In the genomic region with DNA sequence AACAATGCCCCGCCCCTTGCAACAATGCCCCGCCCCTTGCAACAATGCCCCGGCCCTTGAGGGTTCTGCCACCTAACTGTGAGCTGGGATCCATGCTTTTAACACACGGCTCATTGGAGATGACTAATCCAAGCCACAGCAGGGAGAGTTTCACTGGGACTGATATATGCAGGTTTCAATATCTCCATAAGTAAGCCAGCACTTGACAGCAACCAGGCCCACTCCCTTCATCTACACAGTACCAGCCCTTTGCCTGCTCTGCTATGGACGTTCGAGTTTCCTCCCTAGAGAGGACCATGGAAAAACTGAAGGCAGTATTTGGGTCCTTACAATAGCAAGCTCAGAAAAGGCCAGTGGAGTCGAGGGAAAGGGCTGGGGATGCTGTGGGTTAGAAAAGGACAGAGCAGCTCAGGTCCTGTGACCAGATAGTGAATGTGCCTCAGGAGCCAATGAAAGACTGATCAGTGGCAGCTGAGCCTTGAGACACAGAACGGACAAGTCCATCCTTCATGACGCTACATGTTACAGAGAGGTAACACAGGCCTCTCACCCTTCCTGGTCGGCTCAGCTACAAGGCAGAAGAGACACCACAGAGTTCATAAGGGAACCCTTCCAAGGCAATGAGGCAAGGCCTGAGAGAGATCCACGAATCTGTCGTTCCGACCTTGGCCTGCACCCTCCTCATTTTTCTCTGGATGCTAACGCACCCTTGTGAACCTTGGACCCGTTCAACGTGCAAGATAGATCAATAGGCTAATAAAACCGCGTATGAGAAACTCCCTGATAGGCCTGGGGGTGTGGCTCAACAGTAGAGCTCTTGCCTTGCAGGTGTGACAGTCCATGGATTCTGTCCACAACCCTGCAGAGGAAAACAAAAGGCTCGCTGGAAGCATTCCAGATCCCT, we compare ENCODE assay signal across 14 mouse cellular contexts.
A peak's percentile ranks its signal among the peaks of the same experiment; 100 is the strongest.
DNase-seq lines count a peak whose midpoint lies in the region; ATAC-seq lines count a peak whose summit lies in the region.
"Had no signal": no experiment of that assay in that cellular context is flagged by ENCODE, and none has a peak within 500 bp of the region (broad histone marks: within the 10 kb centered on the region; RNA-seq: fewer than 3 reads in every experiment).

No protein-coding gene starts in this region.

- H3K4me3 ChIP-seq in hindbrain, embryonic 16.5 days (ENCODE audit: low read length) = no peak overlapping the region
- H3K4me3 ChIP-seq in hindbrain, embryonic 12.5 days = no peak overlapping the region
- H3K4me3 ChIP-seq: left cerebral cortex, adult 2 months; limb, embryonic 15.5 days had no signal

- H3K9ac ChIP-seq in hindbrain, embryonic 16.5 days (ENCODE audit: low read depth, low read length) = no peak overlapping the region
- no peak overlapping the region for H3K9ac ChIP-seq in hindbrain, embryonic 12.5 days
- H3K9ac ChIP-seq: limb, embryonic 15.5 days had no signal

- WGBS in hindbrain, embryonic 16.5 days = 55% methylated on average over 19 of the region's 19 CpGs
- 61% methylated on average over 19 of the region's 19 CpGs for WGBS in hindbrain, embryonic 12.5 days
- WGBS in large intestine, adult 2 months = 30% methylated on average over 19 of the region's 19 CpGs

- H3K4me1 ChIP-seq in hindbrain, embryonic 16.5 days (ENCODE audit: control insufficient read depth, insufficient read depth, low read depth, low read length) = no peaks in the 10 kb centered on the region
- H3K4me1 ChIP-seq in hindbrain, embryonic 12.5 days = peaks cover 5% of the 10 kb centered on the region; the same call in 1 of the 2 replicates
- H3K4me1 ChIP-seq: limb, embryonic 15.5 days had no signal

- DNase-seq in ES-CJ7 (ENCODE audit: low read depth, low spot score) (peak; percentile 72), NIH3T3 (ENCODE audit: low read depth) (peak; percentile 16)
- peak; percentile 86 for DNase-seq in large intestine, adult 2 months (ENCODE audit: low read depth, low spot score)
- DNase-seq in spleen, postnatal 10 days (ENCODE audit: low spot score in 2 of 2) = no peak
- no peak for DNase-seq in thymus, postnatal 4 days
- DNase-seq: adrenal gland, postnatal 14 days; heart, postnatal 10 days; kidney, adult 2 months; thymus, adult 18-20 months had no signal

- no peaks in the 10 kb centered on the region for H3K9me3 ChIP-seq in hindbrain, embryonic 16.5 days (ENCODE audit: control insufficient read depth, low read length)
- H3K9me3 ChIP-seq in hindbrain, embryonic 12.5 days (replicated peaks) = no peaks in the 10 kb centered on the region
- H3K9me3 ChIP-seq: limb, embryonic 15.5 days had no signal

- H3K36me3 ChIP-seq in hindbrain, embryonic 16.5 days (ENCODE audit: control insufficient read depth, insufficient read depth, low read length) = no peaks in the 10 kb centered on the region
- no peaks in the 10 kb centered on the region for H3K36me3 ChIP-seq in hindbrain, embryonic 12.5 days
- H3K36me3 ChIP-seq: limb, embryonic 15.5 days had no signal

- 0 out of 2 replicates have a peak, but pooled peaks have one; percentile 20 for ATAC-seq in hindbrain, embryonic 16.5 days
- no peak for ATAC-seq in hindbrain, embryonic 12.5 days (ENCODE audit: low FRiP score)
- ATAC-seq: lung, postnatal 0 days had no signal

- no peaks in the 10 kb centered on the region for H3K27me3 ChIP-seq in hindbrain, embryonic 16.5 days (replicated peaks; ENCODE audit: control insufficient read depth, insufficient read depth, low read length)
- no peaks in the 10 kb centered on the region for H3K27me3 ChIP-seq in hindbrain, embryonic 12.5 days
- H3K27me3 ChIP-seq: limb, embryonic 15.5 days had no signal

- no peak overlapping the region for H3K27ac ChIP-seq in hindbrain, embryonic 16.5 days (ENCODE audit: low read depth, low read length)
- H3K27ac ChIP-seq in hindbrain, embryonic 12.5 days = no peak overlapping the region
- H3K27ac ChIP-seq: left cerebral cortex, adult 2 months; limb, embryonic 15.5 days had no signal

- no peak overlapping the region for H3K4me2 ChIP-seq in hindbrain, embryonic 16.5 days (ENCODE audit: low read length)
- no peak overlapping the region for H3K4me2 ChIP-seq in hindbrain, embryonic 12.5 days (replicated peaks)
- H3K4me2 ChIP-seq: limb, embryonic 15.5 days had no signal

Comparison
In these comparisons a context has a peak if more than half of its experiments do, and no peak if none do; other contexts are left out.
1. DNase-seq: peak in ES-CJ7 (single experiment), NIH3T3 (single experiment) and large intestine, adult 2 months (single experiment); none in spleen, postnatal 10 days (0 of 2) and thymus, postnatal 4 days (single experiment).